In the genomic region with DNA sequence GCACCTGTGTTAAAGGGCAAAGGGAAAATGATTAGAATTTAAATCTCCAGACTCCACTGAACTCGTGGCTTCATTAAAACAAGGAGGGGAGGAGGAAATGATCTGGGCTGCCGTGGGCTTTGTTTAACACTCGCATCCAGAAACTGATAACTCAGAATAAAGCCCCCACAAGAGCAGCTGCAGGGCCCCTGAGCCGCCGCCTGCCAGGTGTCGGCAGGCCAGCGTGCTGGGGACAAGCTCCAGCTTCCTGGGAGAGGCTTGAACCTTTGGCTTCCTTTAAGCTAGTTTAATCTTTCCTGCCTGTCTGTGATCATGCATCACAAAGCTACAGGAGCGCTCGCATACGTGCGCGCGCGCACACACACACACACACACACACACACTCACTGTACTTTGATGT, we compare ENCODE assay signal across 12 mouse cellular contexts.
DNase-seq lines count a peak whose midpoint lies in the region; ATAC-seq and TF ChIP-seq lines count a peak whose summit lies in the region.
"Had no signal": no experiment of that assay in that cellular context is flagged by ENCODE, and none has a peak within 500 bp of the region (broad histone marks: within the 10 kb centered on the region; RNA-seq: fewer than 3 reads in every experiment).

No protein-coding gene starts in this region.

- DNase-seq in heart, postnatal 25 days (ENCODE audit: low spot score): no peak
- DNase-seq in midbrain, embryonic 10.5 days (ENCODE audit: low spot score): peak; percentile 19
- DNase-seq in thymus, postnatal 14 days: peak; percentile 52
- no peak for DNase-seq in gastrocnemius, adult 8-10 months (ENCODE audit: low spot score in 2 of 2)
- no peak for DNase-seq in left cerebral cortex, postnatal 36 days (ENCODE audit: low spot score in 2 of 2)
- DNase-seq in liver, postnatal 0 days: no peak
- DNase-seq: cerebellum, adult 9-11 months; spleen, adult 18-20 months had no signal

- intact Hi-C loops in heart, postnatal 25 days (cut with DNase I): no loop called here
- intact Hi-C loops in left cerebral cortex, postnatal 36 days (cut with DNase I): no loop called here

- H3K4me2 ChIP-seq in heart, embryonic 13.5 days: 0 out of 2 replicates have a peak overlapping the region, but pooled peaks have one; percentile 3
- no peak overlapping the region for H3K4me2 ChIP-seq in forebrain, embryonic 16.5 days (ENCODE audit: low read length)
- no peak overlapping the region for H3K4me2 ChIP-seq in liver, postnatal 0 days (ENCODE audit: low read depth, low read length)

- peaks cover 64% of the 10 kb centered on the region for H3K4me1 ChIP-seq in heart, embryonic 13.5 days
- peaks cover 83% of the 10 kb centered on the region for H3K4me1 ChIP-seq in forebrain, embryonic 16.5 days (replicated peaks; ENCODE audit: control insufficient read depth, insufficient read depth, low read length)
- peaks cover 69% of the 10 kb centered on the region for H3K4me1 ChIP-seq in midbrain, embryonic 10.5 days
- H3K4me1 ChIP-seq in liver, postnatal 0 days (ENCODE audit: insufficient read depth): no peaks in the 10 kb centered on the region

- H3K9ac ChIP-seq in heart, embryonic 13.5 days: no peak overlapping the region
- H3K9ac ChIP-seq in forebrain, embryonic 16.5 days (replicated peaks; ENCODE audit: low read depth, low read length): 0 out of 2 replicates have a peak overlapping the region, but pooled peaks have one; percentile 6
- H3K9ac ChIP-seq in liver, postnatal 0 days (replicated peaks): no peak overlapping the region

- H3K9me3 ChIP-seq in heart, embryonic 13.5 days: no peaks in the 10 kb centered on the region
- H3K9me3 ChIP-seq in forebrain, embryonic 16.5 days (ENCODE audit: control insufficient read depth, low read length): no peaks in the 10 kb centered on the region
- no peaks in the 10 kb centered on the region for H3K9me3 ChIP-seq in midbrain, embryonic 10.5 days (replicated peaks)
- no peaks in the 10 kb centered on the region for H3K9me3 ChIP-seq in liver, postnatal 0 days (ENCODE audit: low read length)

- H3K27me3 ChIP-seq in heart, embryonic 13.5 days (replicated peaks): peaks cover 10% of the 10 kb centered on the region
- no peaks in the 10 kb centered on the region for H3K27me3 ChIP-seq in forebrain, embryonic 16.5 days (replicated peaks; ENCODE audit: control insufficient read depth, insufficient read depth, low read length)
- H3K27me3 ChIP-seq in midbrain, embryonic 10.5 days (ENCODE audit: low read depth, poor library complexity, severe bottlenecking): no peaks in the 10 kb centered on the region
- H3K27me3 ChIP-seq in liver, postnatal 0 days (ENCODE audit: insufficient read depth, low read length): no peaks in the 10 kb centered on the region
- H3K27me3 ChIP-seq: Patski had no signal

- H3K27ac ChIP-seq in heart, embryonic 13.5 days (replicated peaks): no peak overlapping the region
- H3K27ac ChIP-seq in forebrain, embryonic 16.5 days (ENCODE audit: low read length): peak overlapping the region; percentile 25
- H3K27ac ChIP-seq in midbrain, embryonic 10.5 days (replicated peaks): peak overlapping the region; percentile 53; the same call in 1 of the 2 replicates
- H3K27ac ChIP-seq in liver, postnatal 0 days (ENCODE audit: low read depth): no peak overlapping the region

- TF ChIP-seq CTCF in liver, postnatal 0 days (IDR thresholded peaks at IDR 0.05; ENCODE audit: low read depth): no peak

- no peak overlapping the region for H3K4me3 ChIP-seq in heart, embryonic 13.5 days
- no peak overlapping the region for H3K4me3 ChIP-seq in forebrain, embryonic 16.5 days (replicated peaks; ENCODE audit: low read length)
- H3K4me3 ChIP-seq in midbrain, embryonic 10.5 days: no peak overlapping the region
- no peak overlapping the region for H3K4me3 ChIP-seq in liver, postnatal 0 days (ENCODE audit: low read depth, low read length)

- 35% methylated on average over 14 of the region's 14 CpGs for WGBS in heart, embryonic 13.5 days
- 41% methylated on average over 14 of the region's 14 CpGs for WGBS in forebrain, embryonic 16.5 days
- WGBS in midbrain, embryonic 10.5 days: 58% methylated on average over 14 of the region's 14 CpGs
- 63% methylated on average over 14 of the region's 14 CpGs for WGBS in liver, postnatal 0 days (ENCODE audit: insufficient replicate concordance)

- no peak for TF ChIP-seq EP300 in liver, postnatal 0 days (IDR thresholded peaks at IDR 0.05; ENCODE audit: low read depth)

- ATAC-seq in heart, embryonic 13.5 days (ENCODE audit: extremely low read depth, insufficient number of reproducible peaks, low FRiP score, low TSS enrichment): no peak
- ATAC-seq in forebrain, embryonic 16.5 days: no peak
- ATAC-seq in liver, postnatal 0 days: no peak
- ATAC-seq: lung, postnatal 0 days; Patski had no signal

- H3K36me3 ChIP-seq in heart, embryonic 13.5 days: no peaks in the 10 kb centered on the region
- no peaks in the 10 kb centered on the region for H3K36me3 ChIP-seq in forebrain, embryonic 16.5 days (ENCODE audit: control insufficient read depth, insufficient read depth)
- H3K36me3 ChIP-seq in midbrain, embryonic 10.5 days: no peaks in the 10 kb centered on the region
- H3K36me3 ChIP-seq in liver, postnatal 0 days (replicated peaks; ENCODE audit: insufficient read depth, low read length): no peaks in the 10 kb centered on the region

Comparison
In these comparisons a context has a peak if more than half of its experiments do, and no peak if none do; other contexts are left out.
1. H3K27ac ChIP-seq: peak in forebrain, embryonic 16.5 days (single experiment) and midbrain, embryonic 10.5 days (single experiment); none in heart, embryonic 13.5 days (single experiment) and liver, postnatal 0 days (single experiment).
2. DNase-seq: peak in midbrain, embryonic 10.5 days (single experiment) and thymus, postnatal 14 days (single experiment); none in heart, postnatal 25 days (single experiment), gastrocnemius, adult 8-10 months (0 of 2), left cerebral cortex, postnatal 36 days (0 of 2) and liver, postnatal 0 days (single experiment).